Mouse (Mus musculus) embryonic facial prominence, embryonic 11.5 days (tissue): ENCODE data around the gene Oprl1. TPM values are rescaled to one million over a fixed set of nuclear protein-coding genes. Genes with fewer than 3 reads are reported as not detected.

Experiments used
- ATAC-seq: fragments of 200-750 bp; cut with Nextera tagmentation; replicated peaks from 2 replicates; pipeline ENCODE4 v1.8.0; 2017; ENCODE audit warnings: low read depth; ENCODE audit not compliant: insufficient number of reproducible peaks, low FRiP score, low TSS enrichment
- DNase-seq: peaks from one replicate; pipeline ENCODE4 v3.0.0-alpha.2; 2015; ENCODE audit warnings: low spot score
- H3K27ac ChIP-seq: fragments of 300-500 bp; sonication (generic); replicated peaks from 2 replicates; pipeline ENCODE4 v1.5.1; 2014; ENCODE audit warnings: mild to moderate bottlenecking, low read depth, low read length, control low read depth
- H3K27me3 ChIP-seq: fragments of 300-500 bp; sonication (generic); 2 replicates; pipeline ENCODE4 v1.6.1; 2014; ENCODE audit warnings: mild to moderate bottlenecking, low read length, moderate library complexity, mixed read lengths; ENCODE audit not compliant: control insufficient read depth, insufficient read depth
- H3K36me3 ChIP-seq: fragments of 300-500 bp; sonication (generic); replicated peaks from 2 replicates; pipeline ENCODE4 v1.6.1; 2014; ENCODE audit warnings: low read depth, mild to moderate bottlenecking, low read length, moderate library complexity, mixed read lengths; ENCODE audit not compliant: control insufficient read depth, insufficient read depth
- H3K4me1 ChIP-seq: fragments of 300-500 bp; sonication (generic); 2 replicates; pipeline ENCODE4 v1.6.1; 2014; ENCODE audit warnings: low read length, mixed read lengths; ENCODE audit not compliant: control insufficient read depth, insufficient read depth
- H3K4me2 ChIP-seq: fragments of 300-500 bp; sonication (generic); 2 replicates; pipeline ENCODE4 v1.6.1; 2014; ENCODE audit warnings: low read depth, mild to moderate bottlenecking, control low read depth, low read length, moderate library complexity
- H3K4me3 ChIP-seq: fragments of 300-500 bp; sonication (generic); 2 replicates; pipeline ENCODE4 v1.5.1; 2014; ENCODE audit warnings: low read depth, low read length, control low read depth
- H3K9ac ChIP-seq: fragments of 300-500 bp; sonication (generic); replicated peaks from 2 replicates; pipeline ENCODE4 v1.6.1; 2014; ENCODE audit warnings: mild to moderate bottlenecking, control low read depth, low read length
- H3K9me3 ChIP-seq: fragments of 300-500 bp; sonication (generic); replicated peaks from 2 replicates; pipeline ENCODE4 v1.6.1; 2016; ENCODE audit warnings: mild to moderate bottlenecking, low read length, inconsistent platforms, mixed read lengths; ENCODE audit not compliant: control insufficient read depth
- WGBS: fragments of 180-500 bp; shearing (Covaris S2); extraction: QIAGEN DNeasy Blood & Tissue Kit; methylation state at CpG from one replicate; pipeline ENCODE4 v1.1.7; 2014; 5-methylcytosine and 5-hydroxymethylcytosine counted together
- polyA plus RNA-seq: library from polyadenylated mRNA; unstranded; fragments of >200 nt; fragmentation: Nextera tagmentation; extraction: Ambion mirVana; gene quantifications from 2 replicates; pipeline ENCODE4 v1.2.1, GENCODE M21; 2014

Gene Oprl1
- polyA plus RNA-seq, 1 experiment from 2014 or later = 4.6 TPM

- Histone ChIP-seq H3K9ac (no peak overlapping the region), H3K27me3 (no peaks in the 10 kb centered on the region), H3K27ac (no peak overlapping the region), H3K9me3 (no peaks in the 10 kb centered on the region), H3K4me3 (no peak overlapping the region), H3K36me3 (no peaks in the 10 kb centered on the region; the same call in 1 of the 2 replicates), H3K4me1 (no peaks in the 10 kb centered on the region), H3K4me2 (no peak overlapping the region)
- ATAC-seq = no peak
- 87% methylated on average over 1 of the region's 1 CpGs for WGBS
- DNase-seq = no peak
Observed at GRCm38 (mm10) chr2:181684713-181685112, 30.1 kb upstream of the Oprl1 start.

GRCm38 (mm10) chr2:181685686-181686085 lies 29.1 kb upstream of the Oprl1 start:
- H3K36me3 ChIP-seq = no peaks in the 10 kb centered on the region; the same call in 1 of the 2 replicates

GRCm38 (mm10) chr2:181687586-181687985 lies 27.2 kb upstream of the Oprl1 start:
- H3K9me3 ChIP-seq = no peaks in the 10 kb centered on the region
- no peak overlapping the region for H3K4me2 ChIP-seq
- no peaks in the 10 kb centered on the region; the same call in 1 of the 2 replicates for H3K36me3 ChIP-seq
- no peak overlapping the region for H3K4me3 ChIP-seq
- no peaks in the 10 kb centered on the region for H3K27me3 ChIP-seq
- WGBS = 94% methylated on average over 8 of the region's 8 CpGs
- H3K4me1 ChIP-seq = no peaks in the 10 kb centered on the region; the same call in 1 of the 2 replicates
- no peak overlapping the region for H3K9ac ChIP-seq
- no peak for ATAC-seq
- no peak for DNase-seq
- no peak overlapping the region for H3K27ac ChIP-seq

More at GRCm38 (mm10) chr2:181685686-181686085, 29.1 kb upstream of the Oprl1 start:
- Histone ChIP-seq H3K4me1 (no peaks in the 10 kb centered on the region; the same call in 1 of the 2 replicates), H3K9me3 (no peaks in the 10 kb centered on the region), H3K4me2 (no peak overlapping the region), H3K27me3 (no peaks in the 10 kb centered on the region), H3K9ac (no peak overlapping the region), H3K4me3 (no peak overlapping the region), H3K27ac (no peak overlapping the region)
- no peak for DNase-seq
- WGBS = 90% methylated on average over 4 of the region's 4 CpGs
- ATAC-seq = no peak

- DNase-seq (no peak), ATAC-seq (no peak)
- 90% methylated on average over 10 of the region's 10 CpGs for whole genome bisulfite sequencing
Observed at GRCm38 (mm10) chr2:181689466-181690160, 25.2 kb upstream of the Oprl1 start.

GRCm38 (mm10) chr2:181691083-181691482 lies 23.7 kb upstream of the Oprl1 start:
- DNase-seq = no peak
- Histone ChIP-seq H3K4me2 (no peak overlapping the region), H3K27ac (no peak overlapping the region), H3K9me3 (no peaks in the 10 kb centered on the region), H3K27me3 (no peaks in the 10 kb centered on the region), H3K9ac (no peak overlapping the region), H3K36me3 (no peaks in the 10 kb centered on the region; the same call in 1 of the 2 replicates), H3K4me3 (no peak overlapping the region), H3K4me1 (no peaks in the 10 kb centered on the region; the same call in 1 of the 2 replicates)
- WGBS = 89% methylated on average over 6 of the region's 6 CpGs
- ATAC-seq = no peak

More at GRCm38 (mm10) chr2:181689466-181690160, 25.2 kb upstream of the Oprl1 start:
- no peak overlapping the region for H3K4me2 ChIP-seq
- H3K27ac ChIP-seq = no peak overlapping the region
- H3K9me3 ChIP-seq = no peaks in the 10 kb centered on the region
- H3K27me3 ChIP-seq = no peaks in the 10 kb centered on the region
- no peak overlapping the region for H3K9ac ChIP-seq
- H3K4me1 ChIP-seq = no peaks in the 10 kb centered on the region; the same call in 1 of the 2 replicates
- H3K36me3 ChIP-seq = no peaks in the 10 kb centered on the region; the same call in 1 of the 2 replicates
- H3K4me3 ChIP-seq = no peak overlapping the region

GRCm38 (mm10) chr2:181691571-181691970 lies 23.2 kb upstream of the Oprl1 start:
- ATAC-seq (no peak), DNase-seq (no peak)
- H3K36me3 ChIP-seq = no peaks in the 10 kb centered on the region; the same call in 1 of the 2 replicates
- H3K27ac ChIP-seq = no peak overlapping the region
- H3K4me1 ChIP-seq = no peaks in the 10 kb centered on the region; the same call in 1 of the 2 replicates
- WGBS = 90% methylated on average over 4 of the region's 4 CpGs
- H3K4me3 ChIP-seq = no peak overlapping the region
- no peak overlapping the region for H3K9ac ChIP-seq
- H3K4me2 ChIP-seq = no peak overlapping the region
- no peaks in the 10 kb centered on the region for H3K9me3 ChIP-seq
- no peaks in the 10 kb centered on the region for H3K27me3 ChIP-seq

- H3K9me3 ChIP-seq = no peaks in the 10 kb centered on the region
- ATAC-seq (no peak), DNase-seq (no peak)
- no peaks in the 10 kb centered on the region for H3K27me3 ChIP-seq
- H3K4me1 ChIP-seq = no peaks in the 10 kb centered on the region; the same call in 1 of the 2 replicates
- WGBS = 90% methylated on average over 3 of the region's 3 CpGs
- H3K9ac ChIP-seq = no peak overlapping the region
- H3K4me3 ChIP-seq = no peak overlapping the region
- no peaks in the 10 kb centered on the region; the same call in 1 of the 2 replicates for H3K36me3 ChIP-seq
- no peak overlapping the region for H3K27ac ChIP-seq
- peak overlapping the region; percentile 92; the same call in 1 of the 2 replicates for H3K4me2 ChIP-seq
Observed at GRCm38 (mm10) chr2:181692304-181692703, 22.5 kb upstream of the Oprl1 start.
